Mouse (Mus musculus) CD4-positive, CD25-positive, alpha-beta regulatory T cell, adult 4 months (primary cell): ENCODE data around the gene Ugt1a1. TPM values are rescaled to one million over a fixed set of nuclear protein-coding genes. Genes with fewer than 3 reads are reported as not detected.
"Not testable (repeated sequence)": the region's sequence is repeated elsewhere in the genome, so short reads cannot be mapped to it uniquely, and the experiment has no call there.

Experiments used
- ATAC-seq: one replicate; pipeline ENCODE4 v1.8.0; 2017
- polyA plus RNA-seq, 2 experiments: library from polyadenylated mRNA; unstranded; fragments of 100-300 nt; shearing (Covaris generic); gene quantifications; one replicate each; pipeline ENCODE4 v1.2.1; 2017

Ugt1a1 gene
- polyA plus RNA-seq, 2 experiments from 2014 or later, result not detected

DNA sequence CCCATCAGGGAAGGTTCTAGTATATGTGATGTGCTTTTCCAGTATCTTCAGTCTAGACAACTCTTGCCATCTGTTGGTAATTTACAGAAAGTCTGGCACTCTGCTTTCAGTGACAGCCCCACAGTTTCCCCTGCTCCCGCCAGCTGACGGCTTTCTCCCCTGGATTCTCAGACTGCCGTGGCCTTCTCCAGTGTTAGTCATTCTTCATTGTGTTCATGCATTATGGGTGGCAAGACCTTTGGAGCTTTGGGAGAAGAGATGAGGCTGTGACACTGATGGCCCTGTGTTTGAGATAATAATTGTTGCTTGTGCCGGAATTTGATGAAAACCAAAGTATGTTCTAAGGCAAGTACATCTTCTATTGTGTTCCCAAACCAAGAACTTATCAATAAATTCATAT, 6.8 kb downstream of the Ugt1a1 start:
- ATAC-seq, result no peak

DNA sequence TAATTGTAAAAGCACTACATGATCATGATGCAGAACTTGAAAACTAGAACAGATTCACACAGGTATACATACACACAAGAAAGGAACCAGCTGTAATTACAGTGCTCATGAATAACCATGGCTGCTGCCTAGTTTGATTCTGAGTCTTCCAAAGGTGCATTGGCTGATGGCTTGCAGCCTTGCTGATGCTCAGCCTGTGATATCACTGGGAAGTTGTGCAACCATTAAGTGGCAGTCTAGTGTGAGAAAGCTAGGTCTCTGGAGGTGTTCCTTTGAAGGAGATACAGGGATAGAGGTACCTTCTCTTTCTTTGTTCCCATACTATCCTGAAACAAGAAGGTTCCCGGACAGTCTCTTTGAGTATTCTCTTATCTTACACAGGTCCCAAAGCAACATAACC, 7.3 kb downstream of the Ugt1a1 start:
- ATAC-seq, result no peak

DNA sequence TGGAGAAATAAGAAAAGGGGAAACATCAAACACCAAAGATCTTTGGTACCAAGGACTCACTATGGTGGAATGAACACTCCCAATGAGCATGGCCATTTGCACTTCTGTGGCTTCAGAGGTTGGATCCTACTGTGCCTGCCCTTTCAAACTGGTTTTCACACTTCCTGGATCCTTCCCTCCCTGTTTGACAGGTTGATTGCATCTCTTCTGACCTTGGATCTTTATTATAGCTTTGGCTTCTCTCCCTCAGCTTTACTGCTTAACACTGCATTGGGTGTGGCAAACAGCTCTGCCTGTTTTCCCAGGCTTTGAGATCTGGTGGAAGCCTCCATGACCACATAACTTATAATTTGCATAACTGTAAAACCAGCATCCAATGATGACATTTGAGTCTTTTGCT, 8.6 kb downstream of the Ugt1a1 start:
- no peak for ATAC-seq

DNA sequence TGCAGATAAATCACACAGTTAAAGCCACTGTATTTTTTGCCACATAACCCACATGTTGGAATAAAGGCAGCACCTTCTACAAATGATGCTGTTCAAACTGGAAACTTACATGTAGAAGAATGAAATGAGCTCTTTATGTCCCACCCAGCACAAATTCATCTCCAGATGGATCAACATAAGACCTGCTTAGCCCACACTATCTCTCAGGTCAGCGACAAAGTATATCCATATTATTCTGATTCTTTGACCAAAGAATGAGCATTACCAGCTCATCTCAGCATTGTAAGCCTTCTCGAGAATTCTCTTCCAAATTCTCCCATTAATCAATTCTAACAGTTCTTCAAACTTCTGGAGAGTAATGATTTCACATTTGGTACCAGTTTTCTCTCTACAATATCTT, 10.5 kb downstream of the Ugt1a1 start:
- ATAC-seq, result no peak

DNA sequence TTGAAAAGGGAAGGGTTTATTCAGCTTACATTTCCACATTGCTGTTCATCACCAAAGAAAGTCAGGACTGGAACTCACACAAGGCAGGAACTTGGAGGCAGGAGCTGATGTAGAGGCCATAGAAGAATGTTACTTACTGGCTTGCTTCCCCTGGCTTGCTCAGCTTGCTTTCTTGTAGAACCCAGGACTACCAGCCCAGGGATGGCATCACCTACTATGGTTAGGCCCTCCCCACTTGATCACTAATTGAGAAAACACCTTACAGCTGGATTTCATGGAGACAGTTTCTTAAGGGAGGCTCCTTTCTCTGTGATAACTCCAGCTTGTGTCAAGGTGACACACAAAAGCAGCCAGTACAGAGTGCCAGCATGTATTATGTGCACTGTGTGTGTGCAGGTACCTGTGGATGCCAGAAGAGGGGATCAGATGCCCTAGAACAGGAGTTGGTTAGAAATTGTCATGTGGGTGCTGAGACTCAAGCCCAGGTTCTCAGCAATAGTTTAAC, 11.3 kb downstream of the Ugt1a1 start:
- ATAC-seq, result not testable (repeated sequence)

DNA sequence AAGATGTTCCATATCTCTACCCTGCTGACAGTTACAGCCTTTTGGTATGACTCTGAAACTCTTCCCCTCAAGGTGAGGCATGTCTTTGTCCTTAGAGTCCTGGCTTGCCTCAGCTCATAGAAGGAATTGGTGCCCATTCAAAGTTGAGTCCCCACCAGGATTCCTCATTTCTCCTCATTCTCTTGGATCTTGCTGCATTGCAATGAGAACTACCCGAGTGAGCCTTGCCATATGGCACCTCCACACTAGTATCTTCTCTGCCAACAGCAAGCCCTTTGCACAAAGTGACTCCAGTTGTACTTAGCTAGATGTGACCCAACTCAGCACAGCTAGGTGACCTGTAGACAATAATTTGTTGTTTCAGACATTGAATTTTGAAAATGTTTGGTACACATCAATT, 11.8 kb downstream of the Ugt1a1 start:
- ATAC-seq, result no peak

DNA sequence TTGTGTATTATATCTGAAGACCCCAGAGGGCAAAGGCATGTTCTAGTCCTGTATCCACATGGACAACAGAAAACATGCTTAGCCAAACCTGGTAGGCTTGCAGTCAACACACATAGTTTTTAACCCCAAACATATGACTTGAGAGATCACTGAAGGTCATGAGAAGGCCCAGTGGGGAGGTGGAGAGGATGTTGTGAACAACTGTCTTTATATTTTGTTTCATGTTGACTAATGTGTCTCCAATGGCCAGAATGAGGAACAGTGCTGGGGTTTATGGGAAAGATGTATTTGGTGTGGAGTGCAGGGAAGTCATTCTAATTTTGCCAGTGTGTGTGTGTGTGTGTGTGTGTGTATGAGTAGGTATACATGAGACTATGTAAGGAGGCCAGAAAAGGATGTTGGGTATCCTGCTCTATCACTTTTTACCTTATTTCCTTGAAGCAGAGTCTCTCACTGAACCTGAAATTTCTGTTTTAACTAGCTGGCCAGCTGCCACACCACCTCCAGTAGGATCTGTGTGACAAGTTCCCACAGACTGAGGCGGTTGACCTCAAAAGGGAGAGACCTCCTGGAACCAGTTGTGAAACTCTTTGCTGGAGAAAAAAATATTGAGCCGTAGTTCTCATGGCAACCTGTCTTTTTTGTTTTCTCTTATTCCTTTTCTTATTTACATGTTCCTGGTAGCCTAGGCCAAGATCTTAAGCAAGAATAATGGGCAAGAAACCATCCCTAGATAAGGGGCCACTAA, 12.4 kb downstream of the Ugt1a1 start:
- no peak for ATAC-seq

DNA sequence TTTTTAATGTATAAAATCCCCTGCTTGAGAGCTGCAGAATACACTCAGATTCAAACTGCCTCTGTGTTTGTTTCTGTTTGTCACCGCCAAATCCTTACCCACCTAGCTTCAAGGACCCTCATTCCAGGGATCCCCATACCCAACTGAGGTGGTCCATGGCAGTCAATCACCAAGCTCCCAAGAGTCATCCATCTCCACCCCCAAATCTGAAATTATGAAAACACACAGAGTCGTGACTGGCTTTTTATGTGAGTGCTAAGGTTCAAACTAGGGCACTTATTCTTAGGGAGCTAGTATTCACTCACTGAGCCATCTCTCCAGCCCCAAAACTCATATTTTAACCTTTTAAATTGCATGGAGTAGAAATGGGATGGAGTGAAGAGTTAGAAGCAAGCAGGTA, 13.5 kb downstream of the Ugt1a1 start:
- not testable (repeated sequence) for ATAC-seq

DNA sequence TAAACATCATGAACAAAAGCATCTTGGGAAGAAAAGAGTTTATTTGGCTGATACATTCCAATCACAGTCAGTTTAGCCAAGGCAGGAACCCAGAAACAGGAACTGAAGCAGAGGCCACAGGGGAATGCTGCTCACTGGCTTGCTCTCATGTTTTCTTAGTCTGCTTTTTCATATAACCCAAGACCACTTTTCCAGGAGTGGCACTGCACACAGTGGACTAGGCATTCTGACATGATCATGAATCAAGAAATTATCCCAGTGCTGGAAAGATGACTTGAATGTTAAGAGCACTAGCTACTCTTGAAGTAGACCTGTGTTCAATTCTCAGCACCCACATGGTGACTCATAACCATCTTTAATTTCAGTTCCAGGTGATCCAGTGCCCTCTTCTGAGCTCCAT, 14.0 kb downstream of the Ugt1a1 start:
- ATAC-seq, result no peak

DNA sequence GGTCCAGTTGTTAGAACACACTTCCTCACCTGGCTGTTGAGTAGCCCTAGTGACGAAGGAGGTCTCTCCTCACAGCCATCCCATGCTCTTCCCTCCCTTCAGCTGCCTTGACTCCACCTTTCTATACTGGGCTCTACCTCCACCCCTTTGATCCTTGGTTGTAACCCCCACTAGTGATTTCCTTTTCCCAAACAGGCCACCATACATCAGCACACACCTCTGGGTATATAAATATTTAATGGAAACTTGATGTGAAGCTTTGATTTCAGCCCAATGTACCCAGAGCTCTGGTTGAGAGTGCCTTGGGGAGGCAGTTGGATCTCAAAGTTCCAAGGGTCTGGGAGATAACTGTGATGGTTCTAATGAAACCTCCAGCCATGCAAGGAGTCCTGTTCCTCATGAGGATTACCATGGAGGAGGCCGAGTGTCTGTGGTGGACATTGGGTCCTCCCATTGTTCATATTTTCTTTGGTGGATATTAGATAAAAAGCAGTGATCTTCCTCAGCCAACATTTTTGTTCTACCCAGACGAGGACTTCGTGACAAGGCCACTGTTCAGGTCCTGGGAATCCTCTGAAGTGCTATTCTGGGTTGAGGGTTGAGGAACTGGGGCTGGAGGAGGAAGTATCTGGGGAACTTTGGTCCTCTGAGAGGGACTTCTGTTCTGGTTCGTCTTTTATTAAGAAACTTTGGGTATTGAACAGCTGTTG, 15.1 kb downstream of the Ugt1a1 start, which contains the start of gene Mroh2a:
Mroh2a (plus strand) TSS at position 317 of the 710 bp plus-strand sequence.
- ATAC-seq, result no peak

DNA sequence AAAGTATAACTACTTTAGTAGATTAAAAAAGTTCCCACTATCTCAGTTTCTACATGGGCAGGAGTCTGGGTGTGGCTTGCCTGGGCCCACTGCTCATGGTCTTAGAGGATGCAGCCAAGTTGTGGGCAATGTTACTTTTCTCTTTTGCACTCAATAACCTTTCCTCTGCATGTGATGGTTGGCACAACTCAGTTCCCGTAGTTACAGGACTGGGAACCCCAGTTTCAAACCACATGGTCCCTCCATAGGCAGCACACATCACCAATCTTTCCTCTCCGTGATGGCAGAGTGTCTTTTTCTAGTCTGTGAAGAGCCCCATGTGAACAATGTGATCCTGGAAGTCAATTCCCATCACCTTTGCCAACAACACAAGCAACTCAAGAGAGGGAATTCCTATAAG, 15.7 kb downstream of the Ugt1a1 start:
- ATAC-seq, result no peak

DNA sequence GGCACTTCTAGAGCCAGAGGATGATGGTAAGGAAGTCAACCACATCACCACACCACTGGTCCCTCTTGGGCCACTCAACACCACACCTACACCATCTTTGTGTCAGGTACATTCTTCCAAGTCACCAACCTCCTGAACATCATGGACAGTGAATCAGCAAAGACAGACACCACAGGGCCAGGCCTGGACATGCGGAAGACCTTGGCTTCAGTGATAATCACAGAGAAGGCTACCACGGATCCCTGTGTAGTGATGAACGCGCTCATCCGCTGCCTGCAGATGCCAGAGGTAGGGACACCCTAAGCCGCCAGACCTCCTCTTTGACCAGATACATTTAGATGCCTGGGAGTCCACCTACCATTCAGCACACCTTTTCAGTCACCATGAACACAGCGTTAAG, 16.4 kb downstream of the Ugt1a1 start:
- no peak for ATAC-seq

DNA sequence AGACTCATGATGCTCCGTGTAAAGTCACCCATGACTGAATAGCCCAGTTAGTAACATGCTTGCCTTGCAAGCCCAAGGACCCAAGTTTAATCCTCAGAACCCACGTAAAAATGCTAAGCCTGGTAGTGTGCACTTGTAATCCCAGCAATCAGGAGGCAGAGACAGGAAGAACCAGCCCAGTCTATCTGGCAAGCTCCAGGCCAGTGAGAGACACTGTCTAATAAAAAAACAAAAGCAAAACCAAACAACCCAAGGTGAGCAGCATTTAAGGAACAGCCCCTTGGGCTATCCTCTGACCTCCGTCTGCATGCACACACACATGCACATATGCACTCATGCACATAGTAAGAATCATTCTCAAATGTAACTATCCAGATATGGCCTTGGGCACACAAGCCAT, 17.8 kb downstream of the Ugt1a1 start:
- no peak for ATAC-seq

DNA sequence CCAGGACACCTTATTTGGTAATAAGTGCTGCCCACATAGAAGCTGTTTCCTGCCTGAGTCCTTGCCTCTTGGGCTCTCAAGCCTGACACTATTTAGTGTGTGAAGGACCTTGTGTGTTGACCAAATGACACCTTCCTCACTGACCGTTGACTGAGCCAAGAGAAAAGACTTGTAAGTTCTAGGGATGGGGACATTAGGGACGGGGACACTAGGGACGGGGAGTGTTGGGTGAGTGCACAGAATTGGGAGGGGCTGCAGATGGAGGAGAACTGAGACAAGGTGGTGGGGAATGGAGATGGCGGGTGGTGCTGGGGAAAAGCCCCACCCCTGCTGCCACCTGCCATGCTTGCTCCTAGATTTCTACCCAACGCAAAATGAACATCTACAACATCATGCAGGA, 18.2 kb downstream of the Ugt1a1 start:
- ATAC-seq, result no peak

DNA sequence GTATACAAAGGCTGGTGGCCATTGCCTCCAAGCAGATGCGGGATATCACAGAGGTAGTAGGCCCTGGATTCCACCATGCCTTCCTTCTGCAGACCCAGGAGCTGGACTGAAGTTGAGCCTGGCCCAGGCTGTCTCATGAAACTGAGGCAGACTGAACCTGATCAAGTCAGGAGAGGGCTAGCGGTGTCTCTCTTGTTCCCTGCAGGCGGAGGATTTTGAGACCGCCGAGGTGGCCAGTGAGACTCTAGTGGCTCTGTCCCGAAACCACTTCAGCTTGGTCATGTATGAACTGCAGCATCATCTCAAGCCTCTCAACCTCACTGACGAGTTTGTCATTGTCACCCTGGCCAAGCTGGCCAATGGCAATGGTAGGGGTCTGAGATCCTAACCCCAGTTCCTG, 18.7 kb downstream of the Ugt1a1 start:
- ATAC-seq, result no peak

DNA sequence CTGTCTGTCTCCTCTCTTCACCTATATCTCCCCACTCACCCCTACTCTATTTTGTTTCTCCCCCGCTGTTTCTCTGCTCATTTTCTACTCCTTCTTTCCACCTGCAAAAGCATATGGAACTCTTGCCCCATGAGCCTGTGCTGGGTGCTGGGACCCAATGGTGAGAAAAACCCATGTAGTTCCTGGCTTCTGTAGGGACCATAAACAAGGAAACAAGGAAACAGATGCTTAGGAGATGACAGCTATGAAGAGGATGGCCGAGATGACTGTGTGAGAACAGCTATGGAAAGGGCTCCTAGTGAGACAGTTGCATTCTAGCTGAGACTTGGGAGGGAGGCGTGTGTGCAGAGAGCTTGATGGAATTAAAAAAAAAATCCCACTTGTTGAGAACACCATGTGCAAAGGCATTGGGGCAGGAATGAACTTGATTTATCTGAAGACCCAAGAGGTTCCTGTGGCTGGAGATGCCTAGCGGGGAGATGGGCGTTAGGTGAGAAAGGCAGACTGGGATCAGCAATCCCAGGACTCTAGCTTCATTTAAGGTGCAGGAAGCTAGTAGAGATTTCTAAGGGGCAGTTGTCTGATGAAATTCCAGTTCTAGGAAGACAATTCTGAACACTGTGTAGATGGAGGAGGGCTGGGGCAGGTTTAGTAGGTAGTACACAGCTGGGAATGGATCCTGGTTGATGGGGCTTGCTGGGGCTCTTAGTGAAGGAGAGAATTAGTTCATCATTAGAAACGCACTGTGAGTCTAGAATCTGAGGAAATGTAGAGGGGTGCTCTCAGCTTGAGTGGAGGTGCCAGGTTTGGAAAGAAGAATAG, 19.4 kb downstream of the Ugt1a1 start:
- no peak for ATAC-seq

DNA sequence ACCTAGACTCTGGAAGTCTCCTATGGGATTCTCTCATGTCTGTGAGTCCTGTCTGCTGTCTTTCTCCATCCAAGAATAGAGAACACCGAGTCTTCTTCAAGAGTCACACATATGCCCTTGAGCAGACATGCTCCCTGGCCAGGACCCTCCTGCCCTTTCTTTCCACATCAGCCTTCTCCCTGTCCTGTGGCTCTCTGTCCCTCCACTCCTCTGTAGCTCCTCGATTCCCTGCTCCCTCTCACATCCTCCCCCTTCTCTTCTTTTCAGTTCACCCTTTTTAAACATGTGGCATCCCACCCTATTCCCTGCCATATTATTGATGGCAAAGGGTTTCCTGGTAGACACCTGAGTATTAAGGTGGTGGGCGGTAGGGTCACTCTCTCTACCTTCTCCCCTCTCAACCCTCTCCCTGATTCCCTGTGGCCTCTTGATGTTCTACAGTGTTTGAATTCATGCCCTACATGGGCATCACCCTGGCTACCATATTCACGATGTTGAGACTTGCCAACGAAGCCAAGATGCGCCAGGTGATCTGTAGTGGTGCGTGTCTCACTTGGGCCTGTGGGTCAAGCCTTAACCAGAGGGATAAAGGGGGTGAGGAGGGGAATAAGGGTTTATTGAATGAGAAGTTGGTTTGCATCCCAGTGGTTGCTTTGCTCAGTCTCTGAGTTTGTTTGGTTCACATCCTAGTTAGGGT, 20.2 kb downstream of the Ugt1a1 start:
- no peak for ATAC-seq

DNA sequence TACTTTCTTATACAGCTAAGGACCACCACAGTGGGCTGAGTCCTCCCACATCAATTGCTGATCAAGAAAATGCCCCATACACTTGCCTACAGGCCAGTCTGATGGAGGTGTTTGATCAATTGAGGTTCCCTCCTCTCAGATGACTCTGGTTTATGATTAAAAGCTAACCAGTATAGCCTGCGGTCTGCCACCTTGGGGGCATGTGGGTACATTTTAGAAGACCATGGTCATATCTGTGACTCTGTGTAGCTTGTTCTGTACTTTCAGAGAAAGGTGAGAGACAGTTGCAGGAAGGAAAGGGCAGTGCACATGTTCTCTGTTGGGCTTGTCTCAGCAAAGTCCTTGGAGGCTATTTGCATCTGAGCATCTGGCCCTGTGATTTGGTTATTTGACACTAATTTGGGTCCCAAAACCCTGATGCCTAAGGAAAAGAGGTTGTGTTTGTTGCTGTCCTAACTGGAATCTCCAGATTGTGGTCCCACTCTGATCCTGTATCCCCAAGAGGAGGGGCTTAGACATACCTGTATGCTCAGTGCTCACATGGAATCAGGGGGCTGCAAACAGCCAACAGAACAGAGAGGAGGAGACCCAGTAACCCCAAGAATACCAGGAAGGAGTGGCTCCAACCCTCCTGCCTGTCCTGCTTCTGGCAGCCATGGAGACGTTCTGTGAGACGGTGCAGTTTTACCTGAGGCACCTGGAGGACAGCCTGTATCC, 21.1 kb downstream of the Ugt1a1 start:
- no peak for ATAC-seq

DNA sequence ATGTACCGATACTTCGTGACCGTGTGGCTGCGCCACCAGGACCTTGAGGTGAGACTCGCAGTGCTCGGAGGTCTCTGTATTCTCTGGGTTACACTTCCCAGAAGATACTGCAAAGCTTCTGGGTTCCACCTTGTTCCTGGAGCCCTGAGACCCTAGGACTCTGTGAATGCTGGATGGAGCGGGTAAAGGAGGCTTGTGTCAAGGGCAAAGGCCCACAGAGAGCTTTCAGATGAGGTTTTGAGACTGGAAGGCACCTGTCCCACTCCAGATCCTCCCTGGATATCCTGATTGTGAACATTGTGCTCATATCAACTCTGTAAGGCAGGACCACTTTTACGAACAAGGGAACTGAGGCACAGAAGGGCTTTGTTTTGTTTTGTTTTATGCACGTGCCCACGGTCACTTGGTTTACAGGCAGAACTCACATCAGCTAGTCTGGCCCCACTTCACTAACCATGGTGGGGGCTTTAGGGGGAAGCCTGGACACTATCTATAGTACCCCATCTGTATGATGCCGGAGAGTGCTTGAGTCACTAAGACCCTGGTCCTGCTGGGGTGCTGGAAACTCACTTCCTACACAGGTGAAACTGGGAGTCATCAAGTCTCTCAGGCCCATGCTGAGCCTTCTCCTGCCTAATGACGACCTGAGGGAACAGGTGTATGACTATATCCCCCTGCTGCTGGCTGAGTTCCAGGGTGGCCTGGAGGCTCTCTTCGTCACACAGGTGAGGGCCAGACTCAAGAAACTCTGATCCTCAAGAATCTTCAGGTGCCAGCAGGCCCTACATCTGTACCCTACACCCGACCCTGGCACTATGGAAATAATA, 21.9 kb downstream of the Ugt1a1 start:
- ATAC-seq, result no peak

DNA sequence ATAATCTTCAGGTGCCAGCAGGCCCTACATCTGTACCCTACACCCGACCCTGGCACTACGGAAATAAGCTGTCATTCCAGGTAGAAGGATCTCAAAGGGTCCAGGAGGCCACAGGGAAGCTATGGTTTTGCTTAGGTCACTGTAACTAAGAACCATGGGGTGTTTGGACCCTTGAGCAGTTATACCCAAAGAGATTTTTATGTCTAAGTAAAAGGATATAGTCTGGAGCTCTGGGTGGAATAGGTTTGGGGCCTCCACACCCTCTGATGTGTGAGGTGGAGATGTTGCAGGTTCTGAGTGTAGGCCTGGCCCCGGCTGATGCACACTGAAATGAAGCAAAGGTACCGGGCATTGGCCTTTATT, 22.5 kb downstream of the Ugt1a1 start:
- ATAC-seq, result no peak

DNA sequence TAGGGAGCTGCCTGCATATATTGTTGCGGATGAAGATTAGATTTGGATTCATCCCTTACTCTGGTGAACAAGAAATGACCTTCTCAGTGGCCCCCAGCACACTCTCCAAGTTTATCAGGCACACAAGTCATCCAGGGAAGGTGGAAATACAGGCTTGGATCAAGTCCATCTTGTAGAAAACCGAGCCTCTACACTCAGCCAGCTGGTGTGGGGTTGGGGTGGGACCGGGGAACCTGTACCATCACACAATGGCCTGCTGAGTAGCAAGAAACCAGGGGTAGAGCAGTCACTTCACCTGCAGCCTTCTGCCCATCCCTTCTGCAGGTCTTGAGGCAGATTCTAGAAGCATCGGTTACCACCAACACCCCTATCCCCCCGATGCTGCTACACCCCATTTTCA, 22.9 kb downstream of the Ugt1a1 start:
- no peak for ATAC-seq
